Mouse (Mus musculus): ENCODE data around the gene Myo1e.

- TF ChIP-seq POLR2A (IDR thresholded peaks at IDR 0.05; ENCODE audit: insufficient read depth, low read depth, low read length) (no peak), CTCF (IDR thresholded peaks at IDR 0.05; ENCODE audit: insufficient read depth, low read depth, low read length) (no peak)
Observed at GRCm38 (mm10) chr9:70270468-70270867, 63.3 kb downstream of the Myo1e start.
